Mouse (Mus musculus) retina, postnatal 1 day (tissue): Measurements from ENCODE around the gene 4833439L19Rik.
"Not testable (repeated sequence)": the region's sequence is repeated elsewhere in the genome, so short reads cannot be mapped to it uniquely, and the experiment has no call there.

Source experiments
- DNase-seq: peaks from one replicate; pipeline ENCODE4 v3.0.0-alpha.2; 2012

The 4833439L19Rik gene

GRCm38 (mm10) chr13:54565201-54565581 lies at the start of gene 4833439L19Rik:
TSS of gene 4833439L19Rik (minus strand) at chr13:54565435.
- peak; percentile 96 for DNase-seq

GRCm38 (mm10) chr13:54613141-54613540 lies 47.9 kb upstream of the 4833439L19Rik start:
- not testable (repeated sequence) for DNase-seq

GRCm38 (mm10) chr13:54610972-54611754 lies 45.9 kb upstream of the 4833439L19Rik start, which contains the start of gene Cltb:
TSS of gene Cltb (minus strand) at chr13:54611344.
- peak; percentile 90 for DNase-seq

GRCm38 (mm10) chr13:54610613-54610971 lies 45.4 kb upstream of the 4833439L19Rik start:
- DNase-seq: no peak

GRCm38 (mm10) chr13:54609301-54609700 lies 44.1 kb upstream of the 4833439L19Rik start:
- peak; percentile 60 for DNase-seq

GRCm38 (mm10) chr13:54608666-54609065 lies 43.4 kb upstream of the 4833439L19Rik start:
- DNase-seq: peak; percentile 81

- DNase-seq: peak; percentile 53
These were observed 42.8 kb upstream of the 4833439L19Rik start for GRCm38 (mm10) chr13:54608002-54608401.

- no peak for DNase-seq
These were observed 42.0 kb upstream of the 4833439L19Rik start for GRCm38 (mm10) chr13:54607204-54607603.

GRCm38 (mm10) chr13:54605426-54605825 lies 40.2 kb upstream of the 4833439L19Rik start:
- DNase-seq: no peak

GRCm38 (mm10) chr13:54604221-54604620 lies 39.0 kb upstream of the 4833439L19Rik start:
- peak; percentile 76 for DNase-seq

GRCm38 (mm10) chr13:54603501-54603900 lies 38.3 kb upstream of the 4833439L19Rik start:
- peak; percentile 85 for DNase-seq

GRCm38 (mm10) chr13:54602639-54603111 lies 37.4 kb upstream of the 4833439L19Rik start:
- DNase-seq: no peak

- no peak for DNase-seq
These were observed 33.4 kb upstream of the 4833439L19Rik start for GRCm38 (mm10) chr13:54598622-54599143.

GRCm38 (mm10) chr13:54596870-54597269 lies 31.6 kb upstream of the 4833439L19Rik start:
- DNase-seq: no peak

GRCm38 (mm10) chr13:54596107-54596690 lies 31.0 kb upstream of the 4833439L19Rik start:
- DNase-seq: no peak

- no peak for DNase-seq
These were observed 28.4 kb upstream of the 4833439L19Rik start for GRCm38 (mm10) chr13:54593617-54594016.

GRCm38 (mm10) chr13:54591776-54592356 lies 26.6 kb upstream of the 4833439L19Rik start:
- DNase-seq: no peak

- peak; percentile 99 for DNase-seq
These were observed 25.0 kb upstream of the 4833439L19Rik start, which contains the start of the genes Nop16 and Higd2a for GRCm38 (mm10) chr13:54589996-54590951. TSS of gene Nop16 (minus strand) at chr13:54590090. TSS of gene Higd2a (plus strand) at chr13:54590207.

- DNase-seq: no peak
These were observed 24.3 kb upstream of the 4833439L19Rik start for GRCm38 (mm10) chr13:54589414-54589995.

GRCm38 (mm10) chr13:54585831-54586230 lies 20.6 kb upstream of the 4833439L19Rik start:
- no peak for DNase-seq

GRCm38 (mm10) chr13:54582860-54583259 lies 17.6 kb upstream of the 4833439L19Rik start:
- DNase-seq: no peak

- DNase-seq: no peak
These were observed 16.9 kb upstream of the 4833439L19Rik start for GRCm38 (mm10) chr13:54582126-54582525.
